Mouse (Mus musculus) left cerebral cortex, adult 2 months (tissue): ENCODE measurements at regions not wholly inside any gene's neighbourhood (a gene's known extent, or its start where the extent isn't known, plus 50 kb on each side); places are given as distances from the start of the nearest gene placed in this dataset.

ENCODE experiments used
- DNase-seq, 2 experiments: peaks; one replicate each; pipeline ENCODE4 v3.0.0; 2021 to 2022; ENCODE audit warnings: low spot score in 2 of 2, mixed read lengths in 1 of 2; ENCODE audit errors: extremely low spot score in 1 of 2
- H3K27ac ChIP-seq: fragments of 200-600 bp; 2 replicates; pipeline ENCODE4 v1.8.1; 2022
- H3K4me3 ChIP-seq: fragments of 200-600 bp; 2 replicates; pipeline ENCODE4 v1.8.1; 2022
- CTCF ChIP-seq: fragments of 200-600 bp; IDR thresholded peaks from 2 replicates; pipeline ENCODE4 v1.8.1; 2022; ENCODE audit warnings: antibody characterized with exemption, mild to moderate bottlenecking, moderate library complexity
- intact Hi-C: fragments of 180-260 bp; cut with DNase I; formaldehyde crosslinking; loops from one replicate; pipeline ENCODE4 v1.15.1; 2025

DNA sequence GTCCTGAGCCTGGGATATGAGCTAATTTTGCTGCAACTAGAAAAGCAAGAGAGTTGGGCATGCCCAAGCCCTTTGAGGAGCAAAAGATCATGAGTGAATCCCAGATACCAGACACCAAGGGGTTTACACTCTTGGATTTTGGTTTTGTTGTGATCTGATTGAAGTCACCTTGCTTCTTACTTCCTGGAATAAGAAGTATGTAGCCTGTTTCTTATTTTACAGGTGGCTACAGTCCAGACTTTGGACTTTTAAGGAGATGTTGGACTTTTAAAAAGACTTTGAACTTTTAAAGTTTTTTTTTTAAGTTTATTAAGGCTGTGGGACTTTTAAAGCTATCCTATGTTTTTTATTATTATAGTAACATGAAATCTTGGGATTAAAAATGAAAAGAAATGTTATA is 332.0 kb upstream of the Hs6st1 start:
- Histone ChIP-seq H3K27ac (no peak overlapping the region), H3K4me3 (no peak overlapping the region)
- intact Hi-C loops: no loop called here
- DNase-seq: no peak
- no peak for TF ChIP-seq CTCF

DNA sequence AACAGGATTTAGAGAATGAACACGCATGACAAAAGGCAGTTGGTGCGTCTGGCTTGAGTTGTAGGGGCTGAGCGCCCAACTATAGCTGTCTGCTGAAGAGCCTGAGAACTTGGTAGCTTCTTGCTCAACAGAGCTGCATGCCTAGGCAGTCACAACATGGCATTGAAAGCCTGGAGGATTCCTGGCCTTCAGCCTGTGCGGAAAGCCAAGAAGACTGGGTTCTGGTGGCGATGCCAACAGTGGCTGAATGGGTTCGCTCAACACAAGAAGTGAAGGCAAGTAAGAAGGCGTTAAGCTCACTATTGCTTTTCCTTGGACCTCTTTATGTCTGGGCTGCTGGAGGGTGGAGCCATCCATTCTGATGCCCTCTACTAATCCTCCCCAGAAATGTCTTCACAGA is 318.6 kb upstream of the Hs6st1 start:
- Histone ChIP-seq H3K27ac (no peak overlapping the region), H3K4me3 (no peak overlapping the region)
- no peak for DNase-seq
- TF ChIP-seq CTCF: no peak
- intact Hi-C loops: no loop called here

DNA sequence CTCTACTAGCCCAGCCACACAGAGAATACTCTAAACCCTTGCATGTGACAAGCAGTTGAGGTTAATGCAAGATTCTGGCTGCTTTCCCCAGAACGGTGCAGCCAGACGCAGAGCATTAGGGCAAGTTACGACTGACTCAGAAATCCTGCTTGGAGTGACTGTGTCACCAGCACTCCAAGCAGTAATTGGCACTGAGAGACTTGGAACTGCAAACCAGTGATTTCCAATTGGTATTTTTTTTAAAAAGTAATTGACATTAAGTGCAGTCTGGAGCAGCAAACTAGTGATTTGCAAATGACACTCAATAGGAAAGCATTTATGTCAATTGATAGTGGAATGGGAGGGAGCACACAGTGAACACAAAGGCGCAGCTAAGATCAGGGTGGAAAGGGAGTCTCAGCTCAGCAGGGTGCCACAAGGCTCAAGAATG is 318.1 kb upstream of the Hs6st1 start:
- intact Hi-C loops: no loop called here
- DNase-seq: no peak
- no peak for TF ChIP-seq CTCF
- no peak overlapping the region for H3K4me3 ChIP-seq
- H3K27ac ChIP-seq: no peak overlapping the region

DNA sequence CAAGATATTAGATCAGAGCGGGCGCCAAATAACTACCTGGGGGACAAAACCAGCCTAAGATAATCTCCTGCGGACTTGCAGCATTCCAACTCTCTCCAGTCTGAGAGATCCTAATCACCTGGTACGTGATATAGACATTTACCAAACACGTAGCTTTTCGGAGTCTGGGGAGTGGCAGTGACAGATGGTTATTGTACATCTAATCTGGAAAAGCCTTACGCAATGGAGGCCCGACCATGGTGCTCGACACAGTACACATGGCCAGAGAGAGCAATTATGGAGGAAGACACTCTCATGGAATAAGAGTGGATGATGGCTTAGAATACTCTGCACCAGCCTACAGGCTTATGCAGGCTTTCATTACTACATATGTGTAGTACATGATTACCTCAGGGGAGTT is 315.6 kb upstream of the Hs6st1 start:
- Histone ChIP-seq H3K27ac (no peak overlapping the region), H3K4me3 (no peak overlapping the region)
- intact Hi-C loops: no loop called here
- DNase-seq: no peak
- no peak for TF ChIP-seq CTCF

DNA sequence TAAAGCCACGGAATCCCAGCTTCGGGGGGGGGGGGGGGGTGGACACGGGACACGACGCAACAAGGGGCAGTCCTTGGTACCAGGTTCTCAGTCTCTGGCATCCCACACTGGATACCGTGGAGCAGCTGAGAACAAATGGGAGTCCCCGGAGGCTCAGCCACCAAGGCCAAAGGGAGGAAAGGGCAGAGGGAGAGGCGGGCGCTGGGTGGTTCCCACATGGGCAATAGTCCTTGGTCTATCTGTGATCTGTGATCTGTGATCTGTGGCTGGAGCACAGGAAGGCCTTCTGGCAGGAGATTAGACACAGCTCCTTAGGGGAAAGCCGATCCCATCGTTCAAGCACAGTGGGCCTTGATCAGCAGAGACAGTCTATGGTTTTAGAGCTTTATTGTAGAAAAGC is 314.0 kb upstream of the Hs6st1 start:
- no peak for DNase-seq
- Histone ChIP-seq H3K27ac (no peak overlapping the region), H3K4me3 (no peak overlapping the region)
- intact Hi-C loops: no loop called here
- no peak for TF ChIP-seq CTCF

DNA sequence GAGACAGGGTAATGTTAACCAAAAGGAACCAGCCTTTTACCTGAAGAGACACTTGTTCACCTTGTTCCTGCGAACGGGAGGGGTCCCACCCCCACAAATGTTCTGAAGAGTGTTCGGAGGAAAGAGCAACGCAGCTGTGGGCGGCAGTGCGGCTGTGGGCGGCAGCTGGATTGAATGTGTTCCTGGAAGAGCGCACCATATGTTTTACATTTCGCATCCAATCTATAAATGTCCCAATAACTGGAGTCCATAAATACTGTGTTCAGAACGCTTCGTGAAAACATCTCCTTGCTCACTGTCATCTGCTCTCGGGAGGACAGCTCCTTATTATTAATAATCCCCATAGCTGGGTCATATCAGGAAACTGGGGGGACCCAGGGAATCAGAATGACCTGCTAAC is 309.2 kb upstream of the Hs6st1 start:
- TF ChIP-seq CTCF: no peak
- Histone ChIP-seq H3K4me3 (no peak overlapping the region), H3K27ac (peak overlapping the region; percentile 83)
- peak; percentile 75 to 78 for DNase-seq
- intact Hi-C loops: loop anchor here (1.0 to 5.0 kb wide), 4 partner anchors 120 to 309 kb away; partner anchors contain the start of gene Hs6st1

DNA sequence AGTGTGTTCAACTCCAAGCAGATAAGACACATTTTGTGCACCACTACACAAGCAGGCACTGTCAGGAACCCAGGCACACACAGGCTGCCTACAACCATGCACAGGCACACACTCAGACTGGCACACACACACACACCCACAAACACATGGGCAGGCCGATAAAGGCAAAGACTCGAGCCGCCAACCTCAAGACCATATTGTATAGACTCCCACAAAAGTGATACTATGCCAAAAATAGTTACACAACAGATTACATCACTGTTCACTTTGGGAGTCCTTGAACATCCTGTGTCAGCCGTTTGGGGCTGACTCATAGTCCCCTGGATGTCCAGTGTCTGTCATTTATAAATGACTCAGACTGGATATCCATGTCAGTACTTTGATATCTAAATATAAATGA is 308.6 kb upstream of the Hs6st1 start:
- Histone ChIP-seq H3K27ac (peak overlapping the region; percentile 83), H3K4me3 (no peak overlapping the region)
- peak; percentile 17 to 28 for DNase-seq
- TF ChIP-seq CTCF: no peak
- intact Hi-C loops: loop anchor here (1.0 to 5.0 kb wide), 4 partner anchors 120 to 309 kb away; partner anchors contain the start of gene Hs6st1

DNA sequence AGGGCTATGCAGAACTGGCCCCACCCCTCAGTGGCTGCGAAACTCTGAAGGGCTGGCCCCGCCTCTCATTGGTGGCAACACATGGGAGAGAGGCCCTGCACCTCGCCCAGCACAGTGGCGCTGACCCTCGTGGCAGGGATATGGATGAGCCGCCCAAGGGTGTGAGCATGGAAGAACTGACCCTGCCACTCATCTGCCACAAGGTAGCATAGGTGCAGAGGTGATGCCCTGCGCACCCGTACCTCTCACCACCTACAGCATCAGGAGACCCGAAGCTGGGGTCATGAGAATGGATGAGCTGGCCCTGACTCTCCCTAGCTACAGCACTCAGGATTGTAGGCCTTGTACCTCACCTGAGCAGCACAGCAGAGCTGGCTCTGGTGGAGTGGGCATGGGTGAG is 305.1 kb upstream of the Hs6st1 start:
- TF ChIP-seq CTCF: no peak
- no peak overlapping the region for H3K27ac ChIP-seq
- intact Hi-C loops: no loop called here
- no peak for DNase-seq
- no peak overlapping the region for H3K4me3 ChIP-seq

DNA sequence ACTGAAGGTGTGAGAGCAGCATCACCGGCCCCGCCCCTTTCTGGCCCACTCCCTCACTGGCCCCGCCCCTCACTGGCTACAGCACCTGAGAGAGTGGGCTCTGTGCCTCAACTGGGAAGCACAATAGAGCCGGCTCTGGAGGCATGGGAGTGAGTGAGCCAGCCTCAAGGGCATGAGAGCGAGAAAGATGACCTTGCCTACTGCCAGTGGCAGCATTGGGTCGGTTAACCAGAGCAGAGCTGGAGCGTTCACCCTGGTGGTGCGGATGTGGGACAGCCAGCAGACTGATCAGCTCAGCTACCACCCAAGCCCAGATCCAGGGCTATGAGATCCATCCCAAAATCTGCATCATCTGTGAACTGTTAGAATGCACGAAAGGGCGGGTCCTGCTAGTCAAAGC is 304.7 kb upstream of the Hs6st1 start:
- no peak overlapping the region for H3K27ac ChIP-seq
- no peak overlapping the region for H3K4me3 ChIP-seq
- TF ChIP-seq CTCF: no peak
- intact Hi-C loops: no loop called here
- no peak for DNase-seq

DNA sequence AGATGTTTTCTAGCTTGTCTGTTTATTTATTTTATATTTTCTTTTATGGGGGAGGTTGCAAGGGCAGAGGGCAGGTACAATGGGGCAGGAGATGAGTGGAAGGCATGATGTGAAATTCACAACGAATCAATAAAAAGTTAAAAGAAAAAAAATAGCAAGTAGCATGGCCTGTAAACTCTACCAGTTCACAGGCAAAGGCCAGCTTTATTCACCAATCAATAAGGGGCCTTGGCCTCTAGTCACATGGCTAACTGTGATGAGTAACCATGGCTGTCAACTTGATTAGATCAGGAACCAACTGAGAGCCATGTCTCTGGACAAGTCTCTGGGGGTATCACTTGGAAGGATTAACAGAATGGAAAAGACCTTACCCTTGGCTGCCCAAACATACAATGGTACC is 304.1 kb upstream of the Hs6st1 start:
- Histone ChIP-seq H3K27ac (no peak overlapping the region), H3K4me3 (no peak overlapping the region)
- intact Hi-C loops: no loop called here
- DNase-seq: no peak
- TF ChIP-seq CTCF: no peak

DNA sequence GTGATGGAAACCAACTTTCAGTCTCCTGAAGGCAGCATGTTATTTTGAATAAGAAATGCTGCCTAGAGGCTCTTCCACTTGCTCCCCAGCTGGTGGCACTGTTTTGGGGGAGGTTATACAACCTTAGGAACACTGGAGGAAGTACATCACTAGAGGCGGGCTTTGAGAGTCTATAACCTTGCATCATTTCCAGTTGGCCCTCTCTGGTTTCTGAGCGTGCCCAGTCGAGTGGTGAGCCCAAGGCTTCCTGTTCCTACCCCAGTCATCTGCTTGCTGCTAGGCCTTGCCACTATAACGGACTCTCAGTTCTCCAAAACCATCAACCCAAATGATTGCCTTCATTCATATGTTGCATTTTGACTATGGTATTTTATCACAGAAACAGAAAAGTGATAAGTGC is 302.5 kb upstream of the Hs6st1 start:
- no peak for DNase-seq
- TF ChIP-seq CTCF: peak; percentile 10
- intact Hi-C loops: no loop called here

DNA sequence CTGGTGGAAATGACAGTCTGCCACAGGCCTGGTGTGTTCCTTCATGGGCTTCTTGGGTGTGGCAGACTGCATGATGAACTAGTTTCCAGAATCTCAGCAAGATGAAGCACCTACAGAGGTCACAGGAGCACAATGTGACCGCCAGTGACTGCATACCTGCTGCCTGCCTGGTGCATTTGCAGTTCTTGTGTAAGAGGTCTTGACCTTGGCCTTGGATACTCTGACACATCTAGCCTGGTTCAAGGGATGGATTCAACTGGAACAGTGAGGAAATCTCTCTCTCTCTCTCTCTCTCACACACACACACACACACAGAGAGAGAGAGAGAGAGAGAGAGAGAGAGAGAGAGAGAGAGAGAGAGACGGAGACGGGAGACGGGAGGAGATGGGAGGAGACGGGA is 301.9 kb upstream of the Hs6st1 start:
- no peak overlapping the region for H3K4me3 ChIP-seq
- H3K27ac ChIP-seq: no peak overlapping the region
- no peak for DNase-seq
- intact Hi-C loops: no loop called here
- TF ChIP-seq CTCF: no peak

More for the DNA sequence above, 302.5 kb upstream of the Hs6st1 start:
- H3K4me3 ChIP-seq: no peak overlapping the region
- no peak overlapping the region for H3K27ac ChIP-seq

DNA sequence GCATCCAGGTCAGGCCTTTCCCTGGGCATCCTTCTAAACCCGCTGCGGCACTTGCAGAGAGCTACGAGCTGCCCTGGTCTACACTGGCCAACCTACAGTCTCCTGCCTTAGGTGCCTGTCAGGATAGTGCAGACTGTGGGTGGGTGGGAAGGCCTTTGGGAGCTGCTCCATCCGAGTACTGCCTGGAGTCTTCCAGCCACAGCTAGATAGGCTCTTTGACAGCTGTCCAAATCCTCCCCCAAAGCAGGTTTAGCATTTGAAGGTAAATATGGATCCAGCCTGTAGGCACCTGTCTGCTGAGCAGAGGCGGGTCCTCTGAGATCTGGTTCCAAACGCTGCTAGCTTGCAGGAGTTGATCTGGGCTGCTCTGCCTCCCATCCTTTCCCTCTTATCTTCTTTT is 295.6 kb upstream of the Hs6st1 start:
- DNase-seq: peak in 1 of 2 experiments; percentile 21
- Histone ChIP-seq H3K27ac (no peak overlapping the region), H3K4me3 (no peak overlapping the region)
- TF ChIP-seq CTCF: no peak
- intact Hi-C loops: no loop called here

DNA sequence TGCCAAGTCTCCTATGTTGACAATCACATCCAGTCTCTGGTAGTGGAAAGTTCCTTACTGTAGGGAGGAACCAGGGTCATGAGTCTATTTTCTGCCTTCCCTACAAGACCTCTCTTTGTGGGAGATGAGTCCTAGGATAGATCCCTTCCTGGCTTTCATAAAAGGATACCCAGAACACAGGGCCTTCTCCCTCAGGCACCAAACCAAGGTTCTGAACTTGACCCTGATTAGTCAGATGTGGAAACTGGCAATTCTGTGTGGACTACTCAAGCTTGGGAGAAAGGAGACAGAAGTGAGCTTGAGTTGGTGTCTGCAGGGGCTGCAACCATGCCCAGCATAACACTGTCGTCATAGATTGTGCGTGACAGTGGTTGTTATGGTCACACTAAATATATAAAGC is 293.6 kb upstream of the Hs6st1 start:
- intact Hi-C loops: no loop called here
- no peak for DNase-seq
- no peak for TF ChIP-seq CTCF
- H3K27ac ChIP-seq: no peak overlapping the region
- no peak overlapping the region for H3K4me3 ChIP-seq
